Mouse (Mus musculus) heart, embryonic 10.5 days (tissue): Measurements from ENCODE around the gene Sertad2. TPM values are rescaled to one million over a fixed set of nuclear protein-coding genes. Genes with fewer than 3 reads are reported as not detected.

Source experiments
- DNase-seq: peaks from one replicate; pipeline ENCODE4 v3.0.0-alpha.2; 2017; ENCODE audit warnings: low spot score
- H3K27ac ChIP-seq: fragments of 300-500 bp; sonication (generic); 2 replicates; pipeline ENCODE4 v1.5.1; 2016; ENCODE audit warnings: mild to moderate bottlenecking
- H3K27me3 ChIP-seq: fragments of 300-500 bp; sonication (generic); 2 replicates; pipeline ENCODE4 v1.6.1; 2016; ENCODE audit warnings: mild to moderate bottlenecking; ENCODE audit not compliant: poor library complexity, insufficient read depth, severe bottlenecking
- H3K36me3 ChIP-seq: fragments of 300-500 bp; sonication (generic); 2 replicates; pipeline ENCODE4 v1.6.1; 2016; ENCODE audit warnings: mild to moderate bottlenecking, moderate library complexity
- H3K4me1 ChIP-seq: fragments of 300-500 bp; sonication (generic); 2 replicates; pipeline ENCODE4 v1.6.1; 2016; ENCODE audit warnings: mild to moderate bottlenecking
- H3K4me3 ChIP-seq: fragments of 300-500 bp; sonication (generic); 2 replicates; pipeline ENCODE4 v1.5.1; 2016; ENCODE audit warnings: mild to moderate bottlenecking, moderate library complexity
- H3K9me3 ChIP-seq: fragments of 300-500 bp; sonication (generic); 2 replicates; pipeline ENCODE4 v1.6.1; 2016; ENCODE audit warnings: mild to moderate bottlenecking, moderate library complexity
- WGBS: fragments of 180-500 bp; shearing (Covaris S2); methylation state at CpG from one replicate; pipeline ENCODE4 v1.1.7; 2016; 5-methylcytosine and 5-hydroxymethylcytosine counted together
- polyA plus RNA-seq: library from polyadenylated mRNA; unstranded; fragments of >200 nt; fragmentation: Nextera tagmentation; extraction: Ambion mirVana; gene quantifications from 2 replicates; pipeline ENCODE4 v1.2.1, GENCODE M21; 2016

The Sertad2 gene
- polyA plus RNA-seq, 1 experiment from 2014 or later = 33.7 TPM

DNA sequence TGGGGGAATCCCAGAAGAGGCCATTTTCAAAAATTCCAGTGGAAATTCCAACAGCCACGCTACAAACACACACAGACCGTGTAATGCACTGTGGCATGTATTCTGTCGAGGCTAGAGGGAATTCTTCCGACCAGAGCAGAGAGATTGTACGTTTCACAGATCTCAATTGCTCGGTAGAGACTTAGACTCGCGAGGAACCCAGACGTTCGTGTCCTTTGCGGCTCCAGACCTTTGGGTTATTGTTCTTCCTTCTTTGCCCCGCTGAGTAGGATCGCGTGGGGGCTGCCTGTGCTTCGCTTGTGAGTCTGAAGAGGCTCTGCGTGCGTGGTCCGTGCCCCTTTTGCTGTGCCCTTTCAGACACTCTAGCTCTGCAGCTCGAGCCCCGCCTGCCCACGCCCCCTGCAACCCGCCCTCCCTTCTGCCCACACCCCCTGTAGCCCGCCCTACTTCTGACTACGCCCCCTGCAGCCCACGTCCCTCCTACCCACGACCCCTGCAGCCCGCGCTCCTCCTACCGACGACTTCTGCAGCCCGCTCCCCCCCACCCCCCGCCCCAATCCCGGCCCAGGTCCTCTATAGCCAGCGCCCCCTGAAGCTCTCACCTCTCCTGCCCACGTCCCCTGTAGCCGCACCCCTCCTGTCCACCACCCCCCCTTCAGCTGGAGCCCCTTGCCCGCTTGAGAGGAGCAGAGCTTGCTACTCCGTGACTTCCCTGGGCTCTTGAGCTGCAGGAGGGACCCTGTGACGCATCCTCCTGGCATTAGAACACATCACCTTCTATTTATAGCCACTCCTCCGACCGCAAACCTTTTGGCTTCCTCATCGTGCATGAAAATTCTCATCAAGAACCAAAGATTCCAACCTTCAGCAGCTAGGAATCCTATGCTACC is 10.8 kb upstream of the Sertad2 start:
- Histone ChIP-seq H3K27me3 (no peaks in the 10 kb centered on the region), H3K4me3 (peak overlapping the region; percentile 70), H3K4me1 (peaks cover 10% of the 10 kb centered on the region), H3K36me3 (no peaks in the 10 kb centered on the region), H3K27ac (peak overlapping the region; percentile 92), H3K9me3 (no peaks in the 10 kb centered on the region)
- 1% methylated on average over 41 of the region's 42 CpGs for WGBS
- peak; percentile 93 for DNase-seq

DNA sequence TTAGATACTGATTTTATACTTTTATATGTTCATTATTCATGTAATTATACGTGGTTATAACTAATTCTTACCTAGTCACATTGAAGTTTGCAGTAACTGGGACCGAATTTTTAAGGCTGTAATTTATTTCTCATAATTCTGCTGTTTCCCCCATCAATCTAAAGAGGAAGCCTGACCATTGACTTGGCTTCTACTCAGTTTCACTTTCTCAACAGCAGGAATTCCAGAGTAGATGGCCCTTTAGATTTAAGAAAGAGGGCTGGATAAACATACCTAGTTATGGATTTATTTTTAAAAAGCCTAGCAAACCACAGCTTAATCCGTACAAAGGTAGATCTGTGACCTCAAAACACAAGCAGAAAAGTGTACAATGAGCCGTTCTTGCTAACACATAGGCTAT is 9.8 kb upstream of the Sertad2 start:
- peaks cover 10% of the 10 kb centered on the region for H3K4me1 ChIP-seq
- H3K4me3 ChIP-seq = no peak overlapping the region
- no peaks in the 10 kb centered on the region for H3K36me3 ChIP-seq
- DNase-seq = no peak
- WGBS = 85% methylated on average over 4 of the region's 4 CpGs
- no peaks in the 10 kb centered on the region for H3K9me3 ChIP-seq
- H3K27me3 ChIP-seq = no peaks in the 10 kb centered on the region
- H3K27ac ChIP-seq = no peak overlapping the region

DNA sequence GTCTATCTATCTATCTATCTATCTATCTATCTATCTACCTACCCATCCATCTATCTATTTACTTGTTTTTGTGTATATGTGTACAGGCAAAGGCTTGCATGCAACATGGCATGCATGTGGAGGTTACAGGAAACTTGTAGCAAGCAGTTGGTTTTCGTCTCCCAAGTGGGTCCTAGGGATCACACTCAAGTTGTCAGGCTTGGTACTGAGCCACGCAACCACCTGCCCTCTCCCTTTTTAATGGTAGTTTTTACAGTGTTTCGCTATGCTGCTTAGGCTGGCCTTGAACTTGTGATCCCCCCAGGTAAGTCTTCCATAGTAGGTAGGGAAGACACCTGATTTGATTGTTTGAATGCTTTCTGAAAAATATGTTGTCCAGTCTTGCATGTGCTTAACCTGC is 5.8 kb upstream of the Sertad2 start:
- Histone ChIP-seq H3K9me3 (no peaks in the 10 kb centered on the region), H3K4me3 (no peak overlapping the region), H3K36me3 (no peaks in the 10 kb centered on the region), H3K27ac (no peak overlapping the region), H3K27me3 (no peaks in the 10 kb centered on the region), H3K4me1 (peaks cover 10% of the 10 kb centered on the region)
- no peak for DNase-seq
- WGBS = 85% methylated on average over 3 of the region's 3 CpGs

DNA sequence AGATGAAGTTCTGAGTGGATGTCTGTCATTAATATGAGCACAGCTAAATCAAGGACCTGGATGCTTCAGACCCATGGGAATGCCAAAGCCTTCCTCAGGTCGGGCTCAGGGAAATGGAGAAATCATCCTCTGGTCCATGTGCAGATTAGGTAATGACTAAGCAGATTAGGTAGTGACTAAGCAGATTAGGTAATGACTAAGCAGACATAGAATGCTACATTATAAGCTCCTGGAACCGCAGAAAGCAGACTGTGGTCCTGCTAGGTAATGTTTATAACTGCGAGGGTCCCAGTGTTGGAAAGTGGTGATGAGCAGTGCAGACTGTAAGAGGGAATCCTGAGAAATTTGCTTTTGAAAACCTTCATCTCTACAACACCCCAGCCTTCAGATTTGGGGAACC is 4.6 kb upstream of the Sertad2 start:
- no peak overlapping the region for H3K4me3 ChIP-seq
- no peaks in the 10 kb centered on the region for H3K36me3 ChIP-seq
- peaks cover 12% of the 10 kb centered on the region for H3K4me1 ChIP-seq
- no peak overlapping the region for H3K27ac ChIP-seq
- no peaks in the 10 kb centered on the region for H3K27me3 ChIP-seq
- DNase-seq = no peak
- H3K9me3 ChIP-seq = no peaks in the 10 kb centered on the region
- whole genome bisulfite sequencing = 74% methylated on average over 3 of the region's 3 CpGs

DNA sequence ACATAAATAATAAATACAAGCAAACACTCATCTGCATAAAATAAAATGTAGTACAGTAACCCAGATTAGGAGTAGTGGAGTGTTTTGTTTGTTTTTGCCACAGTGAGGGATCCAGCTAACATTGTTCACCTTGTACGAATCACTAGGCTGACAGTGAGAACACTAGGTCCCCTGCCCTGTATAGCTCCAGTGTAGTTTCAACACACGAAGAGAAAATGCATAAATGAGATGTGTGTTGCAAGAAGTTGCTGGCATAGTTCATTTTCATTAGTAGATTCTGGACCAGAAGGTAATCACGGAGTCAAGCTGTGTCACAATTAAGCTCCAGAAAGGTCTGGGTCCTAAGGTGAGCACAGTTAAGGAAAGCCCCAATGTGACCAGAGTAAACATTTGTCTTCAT is 1.8 kb upstream of the Sertad2 start:
- Histone ChIP-seq H3K4me3 (no peak overlapping the region), H3K4me1 (peaks cover 19% of the 10 kb centered on the region), H3K27ac (no peak overlapping the region), H3K27me3 (no peaks in the 10 kb centered on the region), H3K36me3 (no peaks in the 10 kb centered on the region), H3K9me3 (no peaks in the 10 kb centered on the region)
- WGBS = 71% methylated on average over 3 of the region's 3 CpGs
- no peak for DNase-seq

DNA sequence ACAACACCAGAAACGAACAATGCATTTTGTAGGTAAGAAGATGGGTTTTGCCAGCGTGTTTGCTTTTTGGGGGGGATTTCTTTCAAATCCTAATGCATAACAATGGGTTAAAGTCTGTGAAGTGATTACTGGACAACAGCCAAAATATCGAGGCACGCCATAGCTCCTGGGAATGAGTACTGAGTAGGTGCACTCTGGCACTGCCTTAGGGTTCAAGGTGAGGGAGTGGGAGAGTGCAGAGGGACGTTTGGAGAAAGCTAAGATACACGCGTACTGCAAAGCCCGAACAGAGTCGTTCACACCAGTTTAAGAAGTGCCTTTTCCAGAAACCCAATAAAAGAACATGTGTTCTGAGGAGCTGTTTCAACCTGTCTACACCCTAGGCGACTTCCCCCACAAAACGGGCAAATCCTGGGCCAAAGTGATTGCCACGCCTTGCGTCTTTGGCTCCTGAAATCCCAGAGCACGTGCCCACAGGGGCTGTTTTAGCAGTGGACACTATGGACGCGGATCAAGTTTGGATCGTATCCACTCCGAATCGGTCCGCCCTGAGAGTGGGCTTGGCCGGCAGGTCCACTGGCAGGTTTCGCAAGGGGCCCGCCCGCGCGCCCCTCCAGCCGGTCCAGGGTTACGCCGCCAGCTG is 937 bp upstream of the Sertad2 start:
- H3K27ac ChIP-seq = peak overlapping the region; percentile 89
- H3K4me1 ChIP-seq = peaks cover 19% of the 10 kb centered on the region
- H3K27me3 ChIP-seq = no peaks in the 10 kb centered on the region
- no peaks in the 10 kb centered on the region for H3K36me3 ChIP-seq
- DNase-seq = no peak
- no peaks in the 10 kb centered on the region for H3K9me3 ChIP-seq
- WGBS = under 1% methylated on average over 29 of the region's 29 CpGs
- peak overlapping the region; percentile 79 for H3K4me3 ChIP-seq

DNA sequence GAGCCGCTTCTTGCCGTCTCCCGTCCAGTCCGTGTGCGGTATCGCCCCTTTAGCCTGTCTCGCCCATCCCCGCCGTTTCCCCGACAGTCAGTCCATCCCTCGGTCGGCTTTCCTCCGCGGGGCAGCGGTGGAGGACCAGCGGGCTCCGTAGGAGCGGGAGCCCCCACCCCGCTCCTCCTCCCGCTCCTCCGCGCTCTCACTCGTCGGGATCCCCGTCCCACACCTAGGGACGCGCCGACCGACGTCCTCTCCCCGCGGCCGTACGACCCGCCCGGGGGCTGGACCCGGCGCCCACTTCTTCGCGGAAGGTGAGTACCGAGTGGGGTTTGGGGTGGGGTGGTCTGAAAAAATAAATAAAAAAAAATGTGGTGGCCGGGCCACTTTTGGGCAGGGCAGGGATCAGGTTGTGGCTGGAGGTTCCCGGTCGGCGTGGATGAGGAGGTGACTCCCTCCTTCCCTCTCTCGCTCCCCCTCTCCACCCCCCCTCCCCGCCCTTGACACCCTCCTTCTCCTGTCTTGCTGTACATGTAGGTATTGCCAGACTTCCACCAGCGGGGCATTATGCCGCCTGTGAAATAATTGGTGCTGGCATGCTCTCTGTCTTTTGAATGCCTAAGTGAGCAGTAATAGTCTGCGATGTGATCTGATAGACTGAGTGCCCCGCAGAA is 534 bp downstream of the Sertad2 start:
- Histone ChIP-seq H3K27ac (peak overlapping the region; percentile 89), H3K4me1 (peaks cover 19% of the 10 kb centered on the region), H3K4me3 (peak overlapping the region; percentile 79), H3K27me3 (no peaks in the 10 kb centered on the region), H3K36me3 (no peaks in the 10 kb centered on the region), H3K9me3 (no peaks in the 10 kb centered on the region)
- under 1% methylated on average over 51 of the region's 51 CpGs for WGBS
- peak; percentile 81 for DNase-seq

DNA sequence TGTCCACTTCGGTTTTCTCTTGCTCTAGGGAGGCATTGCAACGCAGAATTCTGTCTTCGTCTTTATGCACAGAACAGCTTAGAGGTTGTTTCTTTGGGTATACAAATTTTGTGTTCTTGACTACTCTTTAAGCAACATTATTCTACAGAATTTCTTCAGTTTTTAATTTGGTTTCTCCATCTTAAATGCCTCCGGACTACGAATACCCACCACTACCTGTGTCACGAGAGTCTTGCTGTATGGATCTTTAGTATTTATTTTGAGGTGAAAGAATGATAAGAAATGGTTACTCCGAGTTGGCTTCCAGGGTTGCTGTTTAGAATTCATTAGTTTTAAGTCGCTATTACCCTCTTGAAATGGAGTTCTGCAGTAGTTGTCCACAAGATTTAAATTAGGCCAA is 1.3 kb downstream of the Sertad2 start:
- peaks cover 19% of the 10 kb centered on the region for H3K4me1 ChIP-seq
- no peaks in the 10 kb centered on the region for H3K9me3 ChIP-seq
- 52% methylated on average over 8 of the region's 8 CpGs for WGBS
- DNase-seq = no peak
- no peaks in the 10 kb centered on the region for H3K36me3 ChIP-seq
- H3K4me3 ChIP-seq = peak overlapping the region; percentile 79
- H3K27me3 ChIP-seq = no peaks in the 10 kb centered on the region
- no peak overlapping the region for H3K27ac ChIP-seq

DNA sequence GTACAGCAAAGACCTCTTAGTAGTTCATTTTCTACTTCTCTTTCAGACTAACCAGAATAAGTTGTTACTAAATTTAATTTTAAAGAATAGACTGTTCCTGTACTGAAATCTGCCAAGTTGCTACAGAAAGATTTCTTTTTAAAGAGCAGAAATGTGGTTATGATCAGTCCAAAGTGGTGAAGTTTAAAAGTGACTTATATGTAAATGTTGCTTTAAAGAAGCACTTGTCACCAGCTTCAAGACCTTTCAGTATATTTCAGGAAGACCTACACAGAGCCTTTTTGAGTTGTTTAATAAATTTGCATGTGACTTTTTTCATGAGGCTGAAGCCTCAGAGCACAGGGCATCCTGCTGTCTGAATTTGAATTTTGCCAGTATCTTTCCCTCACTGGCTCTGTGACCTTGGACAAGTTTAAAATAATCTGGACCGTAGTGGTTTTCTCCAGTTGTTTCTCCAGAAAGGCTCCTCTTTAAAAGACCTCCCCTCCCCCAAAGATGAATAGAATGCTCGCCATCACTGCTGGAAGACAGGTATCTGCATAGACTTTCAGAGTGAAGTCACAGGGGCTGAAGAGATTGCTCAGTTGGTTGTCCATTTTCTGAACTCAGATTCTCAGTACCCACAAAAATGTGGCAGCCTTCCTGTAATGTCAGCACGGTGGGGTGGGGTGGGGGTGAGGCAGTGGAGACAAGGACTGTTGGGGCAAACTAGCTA is 1.9 kb downstream of the Sertad2 start:
- H3K27me3 ChIP-seq = no peaks in the 10 kb centered on the region
- WGBS = 63% methylated on average over 3 of the region's 3 CpGs
- H3K27ac ChIP-seq = no peak overlapping the region
- H3K36me3 ChIP-seq = no peaks in the 10 kb centered on the region
- no peaks in the 10 kb centered on the region for H3K9me3 ChIP-seq
- no peak overlapping the region for H3K4me3 ChIP-seq
- peaks cover 19% of the 10 kb centered on the region for H3K4me1 ChIP-seq
- no peak for DNase-seq

DNA sequence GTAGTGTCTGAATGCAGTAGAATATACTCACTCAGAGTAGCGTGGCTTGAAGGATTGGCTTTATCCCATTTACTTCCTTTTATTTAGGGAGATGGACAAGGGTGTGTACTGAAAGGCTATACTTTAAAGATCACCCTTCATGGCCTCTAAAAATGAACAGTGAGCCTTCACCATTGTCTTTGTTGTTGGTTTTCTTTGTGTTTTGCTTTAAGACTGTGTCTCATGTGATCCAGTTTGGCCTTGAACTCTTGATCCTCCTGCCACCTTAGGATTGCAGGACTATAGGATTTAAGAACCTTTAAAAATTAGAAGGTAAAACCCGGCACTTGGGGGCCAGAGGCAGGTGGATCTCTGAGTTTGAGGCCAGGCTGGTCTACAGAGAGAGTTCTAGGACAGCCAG is 6.4 kb downstream of the Sertad2 start:
- H3K27ac ChIP-seq = no peak overlapping the region
- no peak for DNase-seq
- H3K27me3 ChIP-seq = no peaks in the 10 kb centered on the region
- peaks cover 4% of the 10 kb centered on the region for H3K4me1 ChIP-seq
- H3K4me3 ChIP-seq = no peak overlapping the region
- H3K36me3 ChIP-seq = no peaks in the 10 kb centered on the region
- no peaks in the 10 kb centered on the region for H3K9me3 ChIP-seq
- 81% methylated on average over 2 of the region's 2 CpGs for WGBS

DNA sequence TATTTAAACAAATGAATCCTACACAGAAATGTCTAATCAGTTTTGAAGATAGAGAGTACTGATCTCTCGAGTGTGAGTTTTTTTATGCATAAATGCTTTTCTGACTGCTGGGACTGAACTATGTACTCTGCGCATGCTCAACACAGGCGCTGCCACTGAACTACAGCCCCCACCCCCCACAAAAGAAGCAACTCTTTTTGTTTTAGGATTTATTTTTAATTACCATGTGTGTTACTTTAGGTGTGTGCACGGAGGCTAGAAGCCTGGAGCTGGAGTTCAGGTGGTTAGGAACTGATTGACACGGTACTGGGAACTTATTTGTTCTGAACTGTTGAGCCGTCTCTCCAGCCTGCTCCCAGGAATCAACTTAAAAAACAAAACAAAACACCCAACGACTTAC is 7.1 kb downstream of the Sertad2 start:
- H3K9me3 ChIP-seq = no peaks in the 10 kb centered on the region
- peaks cover 2% of the 10 kb centered on the region; the same call in 1 of the 2 replicates for H3K4me1 ChIP-seq
- no peak overlapping the region for H3K27ac ChIP-seq
- 76% methylated on average over 7 of the region's 7 CpGs for WGBS
- no peak overlapping the region for H3K4me3 ChIP-seq
- DNase-seq = no peak
- no peaks in the 10 kb centered on the region for H3K27me3 ChIP-seq
- H3K36me3 ChIP-seq = no peaks in the 10 kb centered on the region

DNA sequence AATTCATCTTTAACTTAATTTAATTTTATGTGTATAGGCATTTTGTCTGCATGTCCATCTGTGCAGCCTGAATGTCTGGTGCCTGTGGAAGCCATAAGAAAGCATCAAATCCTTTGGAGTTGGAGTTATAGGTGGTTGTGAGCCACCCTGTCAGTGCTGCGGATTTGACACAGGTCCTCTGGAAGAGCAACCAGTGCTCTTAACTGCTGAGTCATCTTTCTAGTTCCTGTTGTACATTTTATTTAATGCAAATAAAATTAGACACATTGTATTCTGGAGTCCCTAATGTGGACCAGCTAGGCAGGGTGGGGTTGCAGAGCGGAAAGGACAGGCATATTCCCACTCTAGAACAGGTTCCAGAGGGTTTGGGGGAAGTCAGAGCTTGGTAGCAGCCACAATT is 9.0 kb downstream of the Sertad2 start:
- no peaks in the 10 kb centered on the region for H3K27me3 ChIP-seq
- no peak for DNase-seq
- no peak overlapping the region for H3K4me3 ChIP-seq
- peaks cover 10% of the 10 kb centered on the region; the same call in 1 of the 2 replicates for H3K4me1 ChIP-seq
- 93% methylated on average over 2 of the region's 2 CpGs for WGBS
- H3K36me3 ChIP-seq = no peaks in the 10 kb centered on the region
- H3K9me3 ChIP-seq = no peaks in the 10 kb centered on the region
- no peak overlapping the region for H3K27ac ChIP-seq
